Mouse (Mus musculus) cerebellum, postnatal 25 days (tissue): ENCODE measurements around the gene Padi6.

ENCODE experiments used
- DNase-seq, 2 experiments: peaks; one replicate each; pipeline ENCODE4 v3.0.0; 2021; ENCODE audit warnings: mixed read lengths in 2 of 2

The Padi6 gene

GRCm38 (mm10) chr4:140704166-140704565 lies 38.3 kb downstream of the Padi6 start:
- DNase-seq: no peak

- DNase-seq: no peak
Measured at GRCm38 (mm10) chr4:140703636-140704035, 38.8 kb downstream of the Padi6 start.

GRCm38 (mm10) chr4:140702611-140703327 lies 39.7 kb downstream of the Padi6 start:
- peak; percentile 86 to 93 for DNase-seq

GRCm38 (mm10) chr4:140701716-140702561 lies 40.5 kb downstream of the Padi6 start:
- peak; percentile 44 to 45 for DNase-seq

GRCm38 (mm10) chr4:140701049-140701715 lies 41.3 kb downstream of the Padi6 start:
- DNase-seq: peak; percentile 88 to 93

GRCm38 (mm10) chr4:140700269-140701018 lies 42.0 kb downstream of the Padi6 start, which contains the start of gene Rcc2:
TSS of gene Rcc2 (plus strand) at chr4:140700541.
- DNase-seq: no peak

GRCm38 (mm10) chr4:140699441-140700127 lies 42.9 kb downstream of the Padi6 start:
- peak; percentile 64 to 71 for DNase-seq

GRCm38 (mm10) chr4:140695675-140696585 lies 46.5 kb downstream of the Padi6 start:
- no peak for DNase-seq

GRCm38 (mm10) chr4:140695146-140695545 lies 47.3 kb downstream of the Padi6 start:
- no peak for DNase-seq

- DNase-seq: no peak
Measured at GRCm38 (mm10) chr4:140694551-140695060, 47.8 kb downstream of the Padi6 start.

- DNase-seq: no peak
Measured at GRCm38 (mm10) chr4:140693513-140693912, 48.9 kb downstream of the Padi6 start.

GRCm38 (mm10) chr4:140691481-140691880 lies 51.0 kb downstream of the Padi6 start:
- DNase-seq: no peak

GRCm38 (mm10) chr4:140689873-140690655 lies 52.4 kb downstream of the Padi6 start:
- no peak for DNase-seq

- no peak for DNase-seq
Measured at GRCm38 (mm10) chr4:140688826-140689425, 53.5 kb downstream of the Padi6 start.

- no peak for DNase-seq
Measured at GRCm38 (mm10) chr4:140688044-140688825, 54.2 kb downstream of the Padi6 start.

GRCm38 (mm10) chr4:140684881-140685303 lies 57.6 kb downstream of the Padi6 start:
- no peak for DNase-seq

GRCm38 (mm10) chr4:140684141-140684871 lies 58.1 kb downstream of the Padi6 start:
- no peak for DNase-seq

- DNase-seq: no peak
Measured at GRCm38 (mm10) chr4:140683608-140684007, 58.8 kb downstream of the Padi6 start.
